Mouse (Mus musculus): ENCODE measurements around the gene Zfp526.
"Not testable (repeated sequence)": the region's sequence is repeated elsewhere in the genome, so short reads cannot be mapped to it uniquely, and the experiment has no call there.

Zfp526 gene

DNA sequence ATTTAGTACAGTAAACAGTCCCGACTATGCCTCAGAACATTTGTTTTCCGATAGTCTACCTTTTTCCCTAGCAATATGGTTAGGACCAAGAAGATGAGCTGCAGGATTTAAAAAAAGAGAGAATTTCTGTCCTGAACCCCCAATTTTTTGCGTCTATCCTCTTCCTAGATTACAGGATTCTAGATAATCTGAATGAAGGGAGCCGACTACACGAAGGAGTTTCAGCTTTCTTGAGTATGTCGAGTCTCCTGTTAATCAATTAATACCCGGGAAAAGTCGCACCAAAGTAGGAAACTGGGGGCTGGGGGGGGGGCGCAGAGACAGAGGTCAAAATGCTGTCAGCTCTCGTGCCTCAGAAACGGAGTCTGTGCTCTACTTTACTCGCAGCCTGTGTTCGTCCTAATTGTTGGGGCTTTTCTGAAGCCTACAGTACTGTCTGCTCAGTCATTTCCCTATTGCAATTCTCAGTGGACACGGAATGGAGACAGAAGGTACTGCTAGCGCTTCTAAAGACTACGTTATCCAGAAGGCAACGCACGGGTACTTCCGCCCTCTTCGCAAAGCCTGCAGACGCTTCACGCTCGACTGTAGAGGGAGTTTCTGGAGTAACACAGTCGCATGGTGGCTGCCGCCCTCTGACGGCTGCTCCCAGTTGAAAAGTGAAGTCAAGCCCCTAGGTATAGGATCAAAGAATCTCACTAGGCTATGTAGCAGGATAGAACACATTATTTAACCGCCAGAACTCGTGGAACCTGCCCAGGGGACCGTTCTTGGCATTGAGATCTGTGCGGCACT, 17.8 kb downstream of the Zfp526 start:
- DNase-seq (ENCODE audit: low spot score in 2 of 2): peak; percentile 83 to 89

DNA sequence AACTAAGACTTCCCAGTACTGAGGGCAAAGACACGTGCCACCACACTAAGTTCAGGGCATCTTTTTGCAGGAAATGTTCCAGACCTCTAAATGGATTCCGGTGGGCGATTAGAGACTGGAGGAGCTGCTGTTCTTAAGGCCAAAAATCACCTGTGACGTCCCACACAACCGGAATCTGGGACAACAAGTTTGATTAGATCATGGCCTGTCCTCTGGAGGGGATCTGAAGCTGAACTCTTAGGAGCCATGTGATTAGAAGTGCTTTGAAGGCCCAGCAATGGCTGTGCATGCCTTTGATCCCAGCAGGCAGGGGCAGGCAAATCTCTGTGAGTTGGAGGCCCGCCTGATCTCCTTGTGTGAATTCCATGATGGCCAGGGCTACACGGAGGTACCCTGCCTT, 19.4 kb downstream of the Zfp526 start:
- DNase-seq (ENCODE audit: low spot score in 2 of 2): no peak

DNA sequence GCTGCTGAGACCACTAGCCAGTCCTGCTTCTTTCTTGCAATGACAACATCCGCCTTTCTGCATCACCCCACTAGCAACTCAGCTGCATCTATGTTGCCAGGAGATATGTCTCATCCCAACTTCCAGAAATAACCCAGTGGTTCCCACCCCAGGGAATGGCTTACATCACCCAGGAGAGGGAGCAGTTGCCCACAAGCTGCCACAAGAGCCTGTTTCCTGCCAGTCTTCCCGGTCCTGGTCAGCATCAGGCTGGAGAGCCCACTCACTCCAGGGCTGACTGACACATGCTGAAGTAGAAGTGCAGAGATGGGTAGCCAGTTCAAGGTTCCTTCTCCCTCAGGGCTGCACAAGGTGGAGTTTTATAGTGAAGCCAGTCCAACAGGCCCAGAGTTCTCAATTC, 19.8 kb downstream of the Zfp526 start:
- no peak for DNase-seq (ENCODE audit: low spot score in 2 of 2)

DNA sequence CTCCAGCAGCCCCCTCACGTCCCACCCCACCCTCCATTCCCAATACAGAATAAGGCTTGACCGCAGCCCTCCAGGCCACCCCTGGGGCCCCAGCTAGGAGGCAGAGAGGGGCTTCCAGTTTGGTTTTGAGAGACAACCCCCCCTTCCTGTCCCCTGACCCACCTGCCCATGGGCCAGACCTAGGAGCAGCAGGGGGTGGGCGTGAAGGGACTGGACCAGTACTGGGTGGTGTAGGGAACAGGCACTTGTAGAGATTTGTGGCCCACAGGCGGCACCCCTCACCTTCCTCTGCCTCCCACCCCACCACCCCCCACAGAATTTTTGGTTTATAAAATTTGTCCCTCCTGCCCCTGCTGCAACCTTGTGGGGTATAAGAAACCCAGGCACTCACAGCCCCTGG, 22.1 kb downstream of the Zfp526 start:
- DNase-seq (ENCODE audit: low spot score in 2 of 2): no peak

DNA sequence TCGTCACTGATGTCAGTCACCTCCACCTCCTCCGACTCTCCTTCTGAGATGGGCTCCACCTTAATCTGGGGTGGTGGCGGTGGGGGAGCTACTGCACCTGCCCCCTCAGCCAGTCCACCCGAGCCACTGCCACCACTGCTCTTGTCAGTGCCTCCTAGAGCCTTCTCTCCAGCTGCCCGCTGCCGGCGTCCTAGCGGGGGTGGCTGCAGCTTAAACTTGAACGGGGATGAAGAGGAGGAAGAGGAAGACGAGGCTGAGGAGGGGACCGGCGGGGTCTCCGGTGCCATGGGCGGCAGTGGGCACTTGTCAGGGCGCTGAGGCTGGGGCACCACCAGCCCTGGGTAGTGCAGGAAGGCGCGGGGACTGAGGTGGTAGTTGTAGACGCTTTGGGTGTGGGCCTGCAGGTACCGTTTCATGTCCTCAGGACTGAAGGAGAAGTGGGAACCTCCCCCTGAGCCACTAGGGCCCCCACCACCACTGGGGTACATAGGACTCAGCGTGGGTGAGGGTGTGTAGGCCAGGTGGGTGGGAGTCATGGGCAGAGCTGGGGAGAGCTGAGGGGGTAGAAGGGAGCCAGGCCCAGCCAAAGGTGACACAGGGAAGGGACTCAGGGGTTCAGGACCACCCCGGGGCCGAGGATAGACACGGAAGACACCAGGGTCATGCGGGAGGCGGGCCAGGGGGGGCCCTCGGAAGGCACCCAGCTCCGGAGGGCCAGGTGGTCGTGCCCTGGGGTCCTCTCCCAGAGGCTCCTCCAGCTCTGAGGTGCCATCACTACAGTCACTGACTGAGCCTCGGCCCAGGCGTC, 23.5 kb downstream of the Zfp526 start:
- peak in 1 of 2 experiments; percentile 67 for DNase-seq (ENCODE audit: low spot score in 2 of 2)

DNA sequence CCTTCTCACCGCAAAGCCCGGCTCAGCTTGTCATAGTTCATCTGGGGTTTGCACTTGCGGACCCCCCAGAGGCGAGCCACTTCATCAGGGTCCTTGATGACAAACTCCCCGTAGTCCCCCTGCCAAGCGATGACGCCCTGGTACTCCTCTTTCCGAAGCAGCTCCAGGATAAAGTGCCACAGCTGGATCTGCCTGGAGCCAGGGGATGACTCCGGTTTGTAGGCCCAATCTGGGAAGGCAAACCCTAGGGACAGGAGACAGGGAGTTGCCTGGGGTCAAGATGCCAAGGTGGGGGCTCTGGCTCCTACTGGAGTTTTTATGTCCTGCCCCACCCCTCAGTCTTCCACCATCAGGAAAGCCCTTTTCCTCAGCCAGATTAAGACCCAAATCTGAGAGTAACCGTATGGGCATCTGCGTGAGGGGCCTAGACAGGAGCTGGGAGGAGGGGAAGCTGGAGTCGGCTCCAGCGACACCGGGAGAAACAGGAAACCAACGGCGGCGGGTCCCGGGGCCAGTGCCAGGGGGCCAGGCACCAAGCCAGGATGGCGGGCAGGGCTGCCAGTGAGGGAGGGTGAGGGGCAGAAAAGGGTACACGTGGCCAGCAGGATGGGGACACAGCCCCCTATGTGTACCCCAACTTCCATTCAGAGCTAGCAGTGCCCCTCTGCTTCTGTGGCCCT, 25.0 kb downstream of the Zfp526 start:
- DNase-seq (ENCODE audit: low spot score in 2 of 2): peak in 1 of 2 experiments; percentile 67

DNA sequence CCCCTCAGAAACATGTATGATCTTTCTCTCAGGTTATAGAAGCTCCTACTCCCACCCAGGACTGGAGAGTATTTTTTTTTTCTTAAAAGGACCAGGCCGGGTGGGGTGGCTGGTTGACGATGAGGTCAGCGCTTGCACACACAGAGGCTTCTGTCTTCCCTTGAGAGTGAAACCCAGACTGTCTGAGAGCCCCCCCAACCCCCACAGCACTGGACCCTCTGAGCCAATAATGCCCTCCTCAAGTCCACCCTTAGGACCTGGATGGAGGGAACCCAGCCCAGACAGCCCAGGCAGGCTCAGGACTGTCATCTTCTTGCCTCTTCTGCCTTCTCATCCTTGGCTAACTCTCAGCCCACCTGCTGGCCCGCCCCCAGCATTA, 25.5 kb downstream of the Zfp526 start:
- DNase-seq (ENCODE audit: low spot score in 2 of 2): no peak

DNA sequence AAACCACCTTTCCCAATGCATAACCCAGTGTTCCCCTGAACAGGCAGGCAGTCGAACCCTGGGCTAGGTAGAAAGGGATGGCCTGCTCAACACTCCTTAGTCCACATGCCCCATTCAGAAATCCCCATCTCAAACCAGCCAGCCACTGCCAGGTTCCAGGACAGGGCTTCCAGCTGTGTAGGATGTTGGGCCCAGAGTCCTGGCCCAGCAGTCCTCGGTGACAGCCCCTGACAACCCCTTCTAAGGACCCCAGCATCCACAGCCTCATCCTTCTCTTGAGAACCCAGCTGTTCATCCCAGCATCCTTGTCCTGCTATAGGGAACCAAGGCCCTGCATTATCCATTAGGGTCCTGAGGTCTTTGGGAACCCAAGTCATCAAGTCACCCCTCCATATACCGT, 26.3 kb downstream of the Zfp526 start:
- DNase-seq (ENCODE audit: low spot score in 2 of 2): no peak

DNA sequence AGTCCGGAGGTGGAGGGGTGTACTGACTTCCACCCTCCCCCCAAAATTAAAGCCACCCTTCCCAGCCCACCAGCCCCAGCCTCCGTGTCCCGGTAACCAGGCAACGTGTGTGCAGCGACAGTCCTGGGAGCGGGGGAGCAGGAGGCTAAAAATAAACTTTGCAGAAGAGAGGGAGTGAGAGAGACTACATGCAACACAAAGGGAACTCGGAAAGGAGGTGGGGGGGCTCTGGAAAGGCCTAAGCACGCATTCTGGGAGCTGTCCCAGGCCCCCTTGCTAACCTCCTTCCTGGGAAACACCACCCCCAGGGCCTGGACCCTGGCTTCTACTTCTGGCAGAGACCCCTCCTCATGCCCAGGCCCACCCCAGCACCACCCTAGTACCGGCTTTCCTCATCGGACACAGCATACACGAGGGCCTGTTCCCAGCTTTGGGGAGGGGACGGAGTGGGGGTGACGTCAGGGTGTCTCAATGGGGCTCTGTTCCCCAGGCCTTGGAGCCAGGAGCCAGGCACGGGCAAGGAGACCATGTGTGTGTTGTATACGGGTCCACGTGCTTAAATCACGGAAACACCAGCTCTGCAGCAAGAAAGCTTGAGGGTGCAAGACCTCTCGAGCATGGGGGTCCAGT, 26.9 kb downstream of the Zfp526 start:
- DNase-seq (ENCODE audit: low spot score in 2 of 2): peak in 1 of 2 experiments; percentile 67

DNA sequence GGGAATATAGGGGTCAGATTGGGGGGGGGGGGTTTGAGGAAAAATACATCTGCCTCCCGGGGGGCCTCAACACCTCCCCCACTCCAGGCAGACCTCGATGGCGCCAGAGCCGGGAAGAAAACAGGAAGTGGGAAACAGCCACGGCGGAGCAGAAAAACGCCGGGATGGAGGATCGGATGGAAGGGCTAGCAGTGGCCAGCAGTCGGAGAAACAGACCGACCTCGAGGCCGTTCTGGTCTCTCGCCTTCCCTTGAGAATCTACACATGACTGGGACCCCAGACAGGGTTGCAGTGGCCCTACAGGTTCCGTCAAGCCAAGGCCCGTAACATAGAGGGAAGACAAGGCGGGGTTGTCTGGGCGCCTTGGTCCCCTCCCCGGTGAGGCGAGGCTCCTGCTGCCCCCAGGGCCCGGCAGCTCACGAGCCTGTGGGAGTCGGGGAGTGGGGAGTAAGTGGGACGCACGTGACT, 27.7 kb downstream of the Zfp526 start:
- DNase-seq (ENCODE audit: low spot score in 2 of 2): peak in 1 of 2 experiments; percentile 41

DNA sequence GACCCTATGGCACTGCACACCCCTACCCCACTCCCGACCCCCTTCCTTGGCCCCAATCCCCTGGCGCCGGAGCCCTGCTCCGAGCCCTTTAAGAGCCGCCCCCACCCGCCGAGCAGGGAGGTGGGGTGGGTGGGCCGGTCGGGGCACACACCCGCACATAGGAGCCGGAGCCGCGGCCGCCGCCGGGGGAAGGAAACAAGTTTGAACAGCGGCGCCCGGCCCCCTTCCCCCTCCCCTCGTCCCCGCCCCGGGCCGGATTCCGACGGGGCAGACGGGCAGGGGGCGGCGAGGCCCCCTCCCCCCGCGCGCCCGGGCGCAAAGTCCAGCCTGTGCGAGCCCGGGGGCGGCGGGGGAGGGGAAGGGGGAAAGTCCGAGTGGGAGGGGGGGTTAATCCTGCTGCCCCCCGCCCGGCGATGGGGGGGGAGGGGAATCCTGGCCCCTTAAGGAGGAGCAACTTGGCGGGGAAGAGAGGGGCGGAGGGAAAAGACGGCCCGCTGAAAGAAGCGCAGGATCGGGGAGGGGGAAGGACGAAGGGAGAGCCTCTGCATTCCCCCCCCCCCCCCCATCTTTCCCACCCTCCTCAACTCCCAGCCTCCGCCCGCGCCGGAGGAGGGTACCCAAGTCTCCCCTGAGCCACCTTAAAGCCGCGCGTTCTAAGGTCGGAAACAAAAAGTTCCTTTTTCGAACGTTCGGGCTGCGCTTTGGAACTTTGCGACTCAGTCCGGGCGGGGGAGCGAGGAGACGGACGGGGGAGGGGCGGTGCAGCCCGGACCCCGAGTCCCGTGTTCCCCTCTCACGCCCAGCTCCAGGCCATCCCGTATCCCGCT, 28.3 kb downstream of the Zfp526 start:
- DNase-seq (ENCODE audit: low spot score in 2 of 2): peak; percentile 64 to 84

DNA sequence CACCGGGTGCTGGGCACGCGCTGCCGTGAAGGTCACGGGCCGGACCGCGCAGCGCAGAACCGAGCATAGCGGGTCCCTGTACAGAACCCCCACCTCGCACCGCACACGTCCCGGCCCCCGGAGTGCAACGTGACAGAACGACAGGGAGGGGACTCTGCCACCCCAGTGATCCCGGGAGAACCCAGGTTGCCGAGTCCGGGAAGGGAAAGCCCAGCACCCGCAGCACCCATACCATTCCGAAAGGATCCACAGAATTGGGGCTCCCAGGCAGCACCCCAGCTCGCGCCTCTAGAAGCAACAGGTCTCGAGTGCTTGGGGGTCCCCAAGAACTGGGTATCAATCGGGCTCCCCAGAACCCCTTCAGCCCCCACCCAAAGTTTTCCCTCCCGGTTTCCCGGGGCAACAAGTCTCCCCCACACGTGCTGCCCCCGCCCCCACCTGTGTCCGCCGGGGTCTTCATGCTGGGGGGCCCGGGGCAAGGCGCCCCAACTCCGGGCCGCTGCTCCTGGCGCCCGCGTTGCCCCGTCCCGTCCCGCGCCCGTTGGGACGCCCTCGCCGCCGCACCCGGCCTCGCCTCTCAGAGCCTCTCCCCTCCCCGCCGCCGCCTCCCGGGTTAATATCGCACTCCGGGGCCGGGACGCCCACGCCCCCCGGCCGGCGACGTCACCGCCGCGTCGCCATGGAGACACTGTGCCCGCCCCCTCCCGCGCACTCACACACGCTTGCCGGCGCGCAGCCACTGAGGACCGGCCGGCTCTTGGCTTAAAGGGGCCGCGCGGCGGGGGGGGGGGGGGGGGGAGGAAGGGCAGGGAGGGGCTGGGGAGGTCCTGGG, 29.1 kb downstream of the Zfp526 start, which contains the start of gene Erf:
Gene Erf (minus strand): TSS at position 621 of the 832 bp plus-strand sequence.
- peak; percentile 95 to 99 for DNase-seq (ENCODE audit: low spot score in 2 of 2)

DNA sequence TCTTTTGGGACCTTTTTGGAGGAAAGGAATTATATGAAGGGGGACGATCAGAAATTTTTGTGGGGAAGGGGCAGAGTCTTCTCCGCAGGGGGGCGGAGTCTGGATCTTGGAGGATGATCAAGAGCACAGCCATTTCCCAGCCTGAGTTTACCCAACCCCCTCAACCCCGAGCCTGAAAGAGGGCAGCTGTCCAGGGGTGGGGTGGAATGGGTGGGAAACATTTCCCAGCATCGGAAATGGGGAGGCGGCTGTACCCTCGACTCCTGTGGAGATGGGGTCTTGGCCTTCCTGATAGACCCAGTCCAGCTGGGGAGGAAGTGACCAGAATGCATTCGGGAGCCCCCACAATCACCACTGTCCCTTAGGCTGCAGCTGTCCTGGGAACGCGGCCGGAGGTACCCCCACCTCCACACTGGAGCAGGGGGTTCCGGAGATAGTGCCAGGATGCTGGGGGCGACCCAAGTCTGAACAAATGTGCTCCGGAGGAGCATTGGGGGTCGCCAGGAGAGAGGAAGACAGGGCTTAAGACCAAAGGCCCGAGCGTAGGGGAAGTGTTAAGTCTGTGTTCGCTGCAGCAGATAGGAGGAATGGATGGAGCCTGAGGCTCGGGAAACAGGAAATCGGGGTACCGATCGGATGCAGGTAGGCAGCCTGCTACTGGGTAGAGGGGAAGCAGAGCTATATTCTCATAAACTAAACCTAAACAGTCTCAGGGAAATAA, 30.0 kb downstream of the Zfp526 start:
- peak; percentile 40 to 68 for DNase-seq (ENCODE audit: low spot score in 2 of 2)

DNA sequence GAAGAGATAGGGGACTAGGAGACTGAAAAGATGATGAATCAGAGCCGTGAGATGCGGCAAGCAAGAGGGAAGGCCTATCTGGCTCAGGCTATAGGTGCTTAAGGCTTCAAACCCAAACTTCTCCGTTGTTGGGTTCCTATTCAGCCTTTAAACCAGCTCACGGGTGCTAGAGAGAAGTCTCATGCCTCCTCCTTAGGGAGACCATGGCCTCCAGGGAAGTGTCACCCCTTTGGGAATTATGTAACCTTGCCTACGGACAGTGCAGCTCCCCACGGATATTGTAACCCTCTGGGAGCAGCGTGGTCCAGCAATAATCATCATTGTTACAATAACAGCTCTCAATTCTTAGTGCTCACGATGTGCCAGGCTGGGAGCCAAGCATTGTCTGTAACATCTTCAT, 30.6 kb downstream of the Zfp526 start:
- DNase-seq (ENCODE audit: low spot score in 2 of 2): no peak

DNA sequence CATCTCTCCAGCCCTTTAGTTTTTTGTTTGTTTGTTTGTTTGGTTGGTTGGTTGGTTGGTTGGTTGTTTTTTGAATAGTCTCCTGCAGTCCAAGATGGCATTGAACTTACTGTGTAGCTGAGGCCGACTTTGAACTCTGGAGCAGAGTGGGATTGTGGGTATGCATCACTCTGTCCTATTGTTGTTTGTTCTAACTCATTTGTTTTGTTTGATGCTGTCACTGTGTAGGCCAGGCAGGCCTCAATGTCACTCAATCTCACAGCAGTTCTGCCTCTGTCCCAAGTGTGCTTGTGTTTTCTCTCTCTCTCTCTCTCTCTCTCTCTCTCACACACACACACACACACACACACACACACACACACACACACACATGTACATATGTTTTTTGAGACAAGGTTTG, 40.7 kb downstream of the Zfp526 start:
- no peak for DNase-seq (ENCODE audit: low spot score in 2 of 2)

DNA sequence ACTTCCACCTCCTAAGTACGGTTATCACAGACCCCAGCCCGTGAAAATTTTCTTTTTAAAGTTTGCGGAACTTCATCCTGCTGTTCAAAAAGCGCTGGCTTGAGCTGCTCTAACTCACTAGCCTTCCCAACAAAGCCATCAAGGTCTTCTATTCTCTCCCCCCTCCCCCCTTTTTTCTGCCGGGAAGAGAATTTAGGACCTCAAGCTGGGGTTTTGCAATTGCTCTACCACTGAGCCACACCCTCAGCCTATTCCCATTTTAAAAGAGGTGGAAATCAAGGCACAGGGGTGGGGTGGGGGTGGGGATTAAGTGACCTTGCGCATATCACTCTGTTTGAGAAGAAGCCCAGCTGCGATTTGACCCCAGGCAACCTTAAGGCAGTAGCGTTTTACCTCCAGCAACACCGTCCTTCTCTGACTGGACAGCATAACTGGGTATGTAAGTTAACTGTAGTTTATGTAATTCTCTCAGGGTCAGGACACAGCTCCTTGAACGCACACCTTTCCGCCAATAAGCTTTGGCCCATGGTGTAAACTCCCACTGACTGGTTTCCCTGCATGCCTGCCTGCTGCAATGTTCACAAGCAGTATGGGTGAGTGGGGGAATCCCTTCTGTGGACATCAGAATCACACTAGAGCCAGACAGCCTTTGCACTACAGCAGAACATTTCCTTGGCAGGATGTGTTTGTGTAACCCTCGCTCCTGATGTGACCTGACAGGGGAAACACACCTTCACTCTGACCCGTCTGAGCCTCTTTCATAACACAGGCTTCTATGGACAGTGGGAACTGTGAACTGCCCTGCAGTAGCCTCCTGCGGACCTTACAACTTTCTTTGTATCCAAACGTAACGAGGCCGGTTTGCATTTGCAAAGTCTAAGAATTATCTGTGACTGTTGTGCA, 43.0 kb downstream of the Zfp526 start:
- DNase-seq (ENCODE audit: low spot score in 2 of 2): no peak

DNA sequence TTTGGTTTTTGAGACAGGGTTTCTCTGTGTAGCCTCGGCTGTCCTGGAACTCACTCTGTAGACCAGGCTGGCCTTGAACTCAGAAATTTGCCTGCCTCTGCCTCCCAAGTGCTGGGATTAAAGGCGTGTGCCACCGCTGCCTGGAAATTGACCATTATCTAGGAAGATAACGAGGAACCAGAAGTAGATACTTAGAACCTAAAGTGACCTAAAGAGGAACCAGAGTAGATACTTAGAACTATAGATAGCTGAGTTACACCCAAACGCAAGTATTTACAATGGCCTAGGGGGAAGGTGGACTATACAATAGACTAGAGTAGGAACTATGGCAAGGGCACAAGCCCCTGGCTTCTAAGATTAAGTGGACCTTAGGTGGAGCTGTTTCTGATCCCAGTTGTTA, 44.5 kb downstream of the Zfp526 start:
- DNase-seq (ENCODE audit: low spot score in 2 of 2): not testable (repeated sequence)
